Mouse (Mus musculus) olfactory bulb, adult 2 months (tissue): ENCODE data around the gene Lrrc4c. TPM values are rescaled to one million over a fixed set of nuclear protein-coding genes. Genes with fewer than 3 reads are reported as not detected.

Source experiments
- H3K27ac ChIP-seq: fragments of 200-500 bp; 2 replicates; pipeline ENCODE4 v1.5.1; 2012; ENCODE audit warnings: low read depth, low read length; ENCODE audit not compliant: insufficient read depth
- H3K4me1 ChIP-seq: fragments of 200-500 bp; 2 replicates; pipeline ENCODE4 v1.6.1; 2012; ENCODE audit warnings: low read length; ENCODE audit not compliant: control insufficient read depth, insufficient read depth
- H3K4me3 ChIP-seq: fragments of 200-500 bp; 2 replicates; pipeline ENCODE4 v1.5.1; 2012; ENCODE audit warnings: mild to moderate bottlenecking, low read depth, low read length, moderate library complexity; ENCODE audit not compliant: insufficient read depth
- CTCF ChIP-seq: fragments of 200-500 bp; IDR thresholded peaks from 2 replicates; pipeline ENCODE4 v1.5.1; 2012; ENCODE audit warnings: low read depth, mild to moderate bottlenecking, low read length, moderate library complexity; ENCODE audit not compliant: insufficient read depth
- POLR2A ChIP-seq: fragments of 200-500 bp; IDR thresholded peaks from 2 replicates; pipeline ENCODE4 v1.6.1; 2012; ENCODE audit warnings: mild to moderate bottlenecking, low read depth, low read length, moderate library complexity; ENCODE audit not compliant: insufficient read depth
- WGBS: fragments of 180-500 bp; shearing (Covaris S2); methylation state at CpG from one replicate; pipeline ENCODE4 v1.1.7; 2018; 5-methylcytosine and 5-hydroxymethylcytosine counted together
- polyA plus RNA-seq: library from polyadenylated mRNA; stranded (reverse); fragments of >200 nt; gene quantifications from 2 replicates; pipeline ENCODE4 v1.2.4, GENCODE M21; 2012; ENCODE audit warnings: low replicate concordance; ENCODE audit not compliant: missing spikeins, insufficient read depth, insufficient read length

Lrrc4c gene
- polyA plus RNA-seq, 1 experiment, result not detected

- WGBS, result 78% methylated on average over 1 of the region's 1 CpGs
- TF ChIP-seq CTCF (no peak), POLR2A (no peak)
- H3K27ac ChIP-seq, result no peak overlapping the region
- H3K4me1 ChIP-seq, result no peaks in the 10 kb centered on the region
- no peak overlapping the region for H3K4me3 ChIP-seq
Observed at GRCm38 (mm10) chr2:96614121-96614520, 296.2 kb downstream of the Lrrc4c start.

DNA sequence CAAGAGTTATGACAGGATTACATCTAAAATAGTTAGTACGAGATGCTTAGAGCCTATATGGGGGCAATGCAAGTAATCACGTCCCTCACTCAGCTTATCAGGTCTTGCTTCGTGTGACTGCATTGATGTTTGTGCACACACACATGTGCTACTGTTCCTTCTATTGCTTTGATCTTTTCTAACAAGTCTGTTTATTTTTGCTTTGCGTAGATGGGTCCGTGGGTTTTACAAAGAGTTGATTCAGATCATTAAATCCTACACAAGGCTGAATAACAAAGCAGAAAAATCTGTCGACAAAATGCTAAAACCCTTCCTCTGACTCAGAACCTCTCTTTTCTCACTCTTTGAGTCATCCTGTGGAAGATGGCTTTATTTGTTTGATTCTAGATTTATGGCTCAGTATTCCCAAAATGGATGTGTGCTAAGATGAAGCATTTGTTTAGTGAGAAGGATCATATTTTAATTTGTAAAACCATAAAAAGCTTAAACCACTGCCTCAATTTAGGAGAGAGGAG is 300.8 kb downstream of the Lrrc4c start:
- WGBS, result 42% methylated on average over 6 of the region's 6 CpGs
- Histone ChIP-seq H3K27ac (no peak overlapping the region), H3K4me1 (no peaks in the 10 kb centered on the region), H3K4me3 (no peak overlapping the region)
- TF ChIP-seq CTCF, result no peak
- no peak for TF ChIP-seq POLR2A

DNA sequence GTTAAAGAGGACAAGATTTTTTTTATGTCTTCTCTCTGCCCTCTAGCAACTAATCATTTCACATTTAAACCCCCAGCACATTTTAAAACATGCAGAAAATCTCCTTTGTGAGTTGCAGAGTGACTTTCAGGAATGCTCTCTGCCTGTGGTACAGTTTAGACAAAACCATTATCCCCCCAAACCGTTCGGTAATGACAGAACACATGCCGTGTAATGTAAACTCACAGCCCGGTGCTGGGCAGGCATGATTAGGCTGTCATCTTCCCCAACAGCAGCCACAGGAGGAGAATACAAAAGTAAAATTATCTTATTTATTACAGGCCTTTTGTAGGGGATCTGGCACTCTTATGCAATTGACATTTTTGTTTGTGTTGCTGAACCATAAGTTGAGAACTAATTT is 349.1 kb downstream of the Lrrc4c start:
- Histone ChIP-seq H3K4me3 (no peak overlapping the region), H3K4me1 (no peaks in the 10 kb centered on the region), H3K27ac (no peak overlapping the region)
- no peak for TF ChIP-seq CTCF
- TF ChIP-seq POLR2A, result no peak
- WGBS, result 59% methylated on average over 4 of the region's 4 CpGs

GRCm38 (mm10) chr2:96681806-96682205 is 363.8 kb downstream of the Lrrc4c start:
- no peaks in the 10 kb centered on the region for H3K4me1 ChIP-seq
- no peak overlapping the region for H3K27ac ChIP-seq
- H3K4me3 ChIP-seq, result no peak overlapping the region
- TF ChIP-seq CTCF (no peak), POLR2A (no peak)
- WGBS, result 86% methylated on average over 4 of the region's 4 CpGs

DNA sequence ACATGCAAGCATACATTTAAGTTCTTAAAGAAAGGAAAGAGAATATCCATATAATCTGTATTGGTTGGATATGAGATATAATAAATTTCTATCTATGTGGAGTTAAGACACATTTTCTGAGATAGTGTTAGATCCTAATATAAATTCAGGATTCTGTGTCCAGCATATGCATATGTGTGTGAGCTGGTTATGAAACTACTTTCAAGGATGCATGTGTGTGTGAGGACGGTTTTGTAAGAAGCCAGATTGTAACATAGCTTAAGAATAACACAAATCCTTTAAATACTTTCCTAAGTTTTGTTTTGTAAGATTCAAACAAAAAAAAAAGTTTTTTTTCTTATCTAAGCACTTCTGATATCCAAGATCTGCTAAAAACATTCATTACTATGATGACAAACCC is 367.4 kb downstream of the Lrrc4c start:
- 73% methylated on average over 1 of the region's 1 CpGs for WGBS
- H3K4me3 ChIP-seq, result no peak overlapping the region
- no peak for TF ChIP-seq CTCF
- no peak overlapping the region for H3K27ac ChIP-seq
- H3K4me1 ChIP-seq, result no peaks in the 10 kb centered on the region

GRCm38 (mm10) chr2:96705004-96705403 is 387.0 kb downstream of the Lrrc4c start:
- WGBS, result 24% methylated on average over 3 of the region's 3 CpGs
- Histone ChIP-seq H3K27ac (no peak overlapping the region), H3K4me1 (no peaks in the 10 kb centered on the region), H3K4me3 (no peak overlapping the region)
- TF ChIP-seq POLR2A (no peak), CTCF (no peak)

DNA sequence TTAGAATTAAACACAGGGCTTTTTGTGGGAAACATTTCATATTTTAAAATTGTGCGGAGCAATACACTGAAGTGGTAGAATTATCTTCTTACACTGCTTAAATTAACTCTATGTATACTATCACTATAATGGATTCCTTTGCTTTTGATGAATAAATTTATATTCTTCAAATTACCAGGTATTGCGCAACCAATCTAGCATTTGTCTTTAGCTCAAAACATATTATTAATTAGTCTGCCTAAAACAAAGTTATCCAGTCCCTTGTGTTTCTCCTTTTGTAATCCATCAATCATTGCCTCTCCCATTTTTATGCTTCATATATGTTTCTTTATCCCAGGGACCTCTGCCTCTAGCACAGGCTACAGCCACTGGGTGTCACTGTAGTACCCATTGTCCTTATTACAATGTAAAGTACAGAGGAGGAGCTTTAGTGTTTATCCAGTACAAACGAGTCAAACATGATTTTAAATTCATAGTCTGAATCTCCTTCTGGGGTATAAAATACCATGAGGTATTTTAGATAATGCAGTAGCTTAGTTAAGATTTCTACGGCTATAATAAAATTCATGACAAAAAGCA is 389.9 kb downstream of the Lrrc4c start:
- Histone ChIP-seq H3K4me3 (no peak overlapping the region), H3K4me1 (no peaks in the 10 kb centered on the region), H3K27ac (no peak overlapping the region)
- WGBS, result 75% methylated on average over 4 of the region's 4 CpGs
- TF ChIP-seq CTCF (no peak), POLR2A (no peak)

DNA sequence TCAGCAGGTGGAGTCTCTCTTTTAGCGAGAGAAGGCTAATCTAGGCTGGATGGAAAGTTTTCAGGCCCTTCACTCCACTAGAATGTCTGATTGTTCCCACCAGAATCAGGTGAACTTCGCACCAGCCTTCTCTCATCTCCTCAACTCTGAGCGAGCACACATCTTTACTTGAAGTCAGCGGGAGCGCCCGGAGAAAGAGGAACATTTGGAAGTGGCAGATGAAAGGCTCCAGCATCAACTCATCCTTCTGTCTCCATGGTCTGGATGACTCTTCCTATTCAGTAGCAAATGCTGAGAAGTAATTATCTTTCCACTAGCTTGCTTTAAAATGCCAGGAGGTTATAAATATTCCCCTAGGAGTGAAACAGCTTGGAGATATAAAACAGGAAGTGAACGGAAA is 396.6 kb downstream of the Lrrc4c start:
- TF ChIP-seq POLR2A (no peak), CTCF (no peak)
- Histone ChIP-seq H3K4me3 (no peak overlapping the region), H3K4me1 (no peaks in the 10 kb centered on the region), H3K27ac (no peak overlapping the region)
- 86% methylated on average over 7 of the region's 7 CpGs for WGBS

- TF ChIP-seq CTCF (no peak), POLR2A (no peak)
- H3K4me3 ChIP-seq, result no peak overlapping the region
- H3K4me1 ChIP-seq, result no peaks in the 10 kb centered on the region
- WGBS, result 88% methylated on average over 2 of the region's 2 CpGs
- H3K27ac ChIP-seq, result no peak overlapping the region
Observed at GRCm38 (mm10) chr2:96717353-96717752, 399.4 kb downstream of the Lrrc4c start.

GRCm38 (mm10) chr2:96723395-96723794 is 405.4 kb downstream of the Lrrc4c start:
- no peak overlapping the region for H3K27ac ChIP-seq
- no peak overlapping the region for H3K4me3 ChIP-seq
- H3K4me1 ChIP-seq, result no peaks in the 10 kb centered on the region
- no peak for TF ChIP-seq POLR2A
- TF ChIP-seq CTCF, result no peak

DNA sequence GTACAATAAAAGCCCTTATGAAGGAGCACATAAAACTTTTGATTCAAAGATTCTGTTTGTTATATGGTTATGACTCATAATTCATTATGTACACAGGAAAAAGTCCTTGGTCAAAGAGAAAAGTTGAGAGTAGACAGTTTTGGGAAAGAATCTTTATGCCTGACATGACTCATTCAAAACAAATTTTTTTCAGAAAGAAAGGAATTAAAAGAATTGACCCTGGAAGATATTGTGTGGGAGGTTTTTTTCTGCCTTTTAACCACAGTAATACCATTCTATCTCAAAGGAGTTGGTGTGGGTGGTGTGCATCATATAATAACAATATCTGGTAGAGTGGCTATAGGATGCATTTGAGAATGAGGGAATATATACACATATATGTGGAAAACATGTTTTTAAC is 418.1 kb downstream of the Lrrc4c start:
- H3K4me1 ChIP-seq, result no peaks in the 10 kb centered on the region
- no peak overlapping the region for H3K27ac ChIP-seq
- TF ChIP-seq CTCF, result no peak
- no peak for TF ChIP-seq POLR2A
- H3K4me3 ChIP-seq, result no peak overlapping the region
